Mouse (Mus musculus): Measurements from ENCODE around the gene Ofd1. TPM values are rescaled to one million over a fixed set of nuclear protein-coding genes. Genes with fewer than 3 reads are reported as not detected.

Ofd1 gene
- polyA plus RNA-seq, 1 experiment = 1.9 TPM

GRCm38 (mm10) chrX:166407865-166408264 is 32.6 kb downstream of the Ofd1 start:
- DNase-seq = no peak
- TF ChIP-seq CTCF (IDR thresholded peaks at IDR 0.05; ENCODE audit: borderline replicate concordance, control insufficient read depth, extremely low read depth, insufficient read depth, low read length, poor library complexity) = no peak
- TF ChIP-seq POLR2A (IDR thresholded peaks at IDR 0.05; ENCODE audit: control insufficient read depth, extremely low read depth, insufficient read depth, low read length, poor library complexity) = no peak
- Histone ChIP-seq H3K4me3 (ENCODE audit: control insufficient read depth, insufficient read depth, low read length) (no peak overlapping the region), H3K27me3 (ENCODE audit: control insufficient read depth, insufficient read depth, low read length) (no peaks in the 10 kb centered on the region), H3K4me1 (replicated peaks; ENCODE audit: control insufficient read depth, insufficient read depth, low read length) (no peaks in the 10 kb centered on the region), H3K27ac (ENCODE audit: control insufficient read depth, insufficient read depth, low read length) (no peak overlapping the region), H3K36me3 (ENCODE audit: control insufficient read depth, insufficient read depth, low read length) (peaks cover 9% of the 10 kb centered on the region; the same call in 1 of the 2 replicates)

DNA sequence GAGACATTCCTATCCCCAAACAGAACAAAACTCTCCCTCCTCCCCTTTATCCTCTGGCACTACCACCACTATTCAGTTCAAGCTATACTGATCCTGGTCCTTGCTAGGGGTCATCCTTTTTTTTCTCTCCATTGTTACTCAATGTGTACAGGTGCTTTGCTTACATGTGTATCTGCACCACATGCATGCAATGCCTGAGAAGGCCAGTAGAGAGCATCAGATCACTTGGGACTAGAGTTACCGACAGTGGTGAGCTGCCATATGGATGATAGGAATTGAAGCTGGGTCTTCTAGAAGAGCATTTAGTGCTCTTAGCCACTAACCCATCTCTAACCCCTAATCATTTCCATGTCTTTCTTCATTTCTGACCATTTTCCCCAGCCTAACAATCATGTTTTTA is 46.8 kb downstream of the Ofd1 start:
- 96% methylated on average over 1 of the region's 1 CpGs for WGBS
- no peaks in the 10 kb centered on the region for H3K36me3 ChIP-seq (ENCODE audit: control insufficient read depth, insufficient read depth, low read length)
- H3K4me3 ChIP-seq (ENCODE audit: control insufficient read depth, insufficient read depth, low read length) = no peak overlapping the region
- DNase-seq = peak; percentile 6
- H3K27ac ChIP-seq (ENCODE audit: control insufficient read depth, insufficient read depth, low read length) = no peak overlapping the region
- TF ChIP-seq POLR2A (IDR thresholded peaks at IDR 0.05; ENCODE audit: control insufficient read depth, extremely low read depth, insufficient read depth, low read length, poor library complexity) (no peak), CTCF (IDR thresholded peaks at IDR 0.05; ENCODE audit: borderline replicate concordance, control insufficient read depth, extremely low read depth, insufficient read depth, low read length, poor library complexity) (no peak)
- H3K4me1 ChIP-seq (replicated peaks; ENCODE audit: control insufficient read depth, insufficient read depth, low read length) = no peaks in the 10 kb centered on the region
- no peaks in the 10 kb centered on the region for H3K27me3 ChIP-seq (ENCODE audit: control insufficient read depth, insufficient read depth, low read length)

- 95% methylated on average over 6 of the region's 6 CpGs for WGBS
- H3K27ac ChIP-seq (ENCODE audit: control insufficient read depth, insufficient read depth, low read length) = no peak overlapping the region
- H3K36me3 ChIP-seq (ENCODE audit: control insufficient read depth, insufficient read depth, low read length) = no peaks in the 10 kb centered on the region
- no peak for DNase-seq
- H3K27me3 ChIP-seq (ENCODE audit: control insufficient read depth, insufficient read depth, low read length) = no peaks in the 10 kb centered on the region
- TF ChIP-seq POLR2A (IDR thresholded peaks at IDR 0.05; ENCODE audit: control insufficient read depth, extremely low read depth, insufficient read depth, low read length, poor library complexity) (no peak), CTCF (IDR thresholded peaks at IDR 0.05; ENCODE audit: borderline replicate concordance, control insufficient read depth, extremely low read depth, insufficient read depth, low read length, poor library complexity) (no peak)
- H3K4me1 ChIP-seq (replicated peaks; ENCODE audit: control insufficient read depth, insufficient read depth, low read length) = no peaks in the 10 kb centered on the region
- no peak overlapping the region for H3K4me3 ChIP-seq (ENCODE audit: control insufficient read depth, insufficient read depth, low read length)
Measured at GRCm38 (mm10) chrX:166386656-166387055, 53.8 kb downstream of the Ofd1 start.

DNA sequence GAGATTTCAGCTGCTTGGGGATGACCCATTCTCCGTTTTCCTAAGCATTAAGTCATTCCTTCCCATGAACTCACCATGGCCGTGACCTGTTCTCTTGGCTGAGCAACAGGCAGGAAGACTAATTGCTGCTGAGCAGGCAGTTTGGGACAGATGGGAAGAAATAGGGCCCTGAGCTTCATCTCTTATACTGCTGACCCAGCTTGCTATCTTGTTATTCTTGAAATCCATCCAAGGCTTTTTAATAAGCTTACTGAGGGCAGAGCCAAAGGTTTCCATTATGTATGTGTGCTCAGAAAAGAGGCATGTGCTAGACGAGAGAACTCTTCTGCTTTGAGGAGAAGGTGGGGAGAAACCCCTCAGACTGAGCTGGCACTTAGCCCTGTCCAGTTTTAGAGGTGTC is 55.6 kb downstream of the Ofd1 start:
- H3K27me3 ChIP-seq (ENCODE audit: control insufficient read depth, insufficient read depth, low read length) = no peaks in the 10 kb centered on the region
- no peak for DNase-seq
- no peaks in the 10 kb centered on the region for H3K4me1 ChIP-seq (replicated peaks; ENCODE audit: control insufficient read depth, insufficient read depth, low read length)
- H3K27ac ChIP-seq (ENCODE audit: control insufficient read depth, insufficient read depth, low read length) = no peak overlapping the region
- 90% methylated on average over 3 of the region's 3 CpGs for WGBS
- H3K36me3 ChIP-seq (ENCODE audit: control insufficient read depth, insufficient read depth, low read length) = no peaks in the 10 kb centered on the region
- TF ChIP-seq CTCF (IDR thresholded peaks at IDR 0.05; ENCODE audit: borderline replicate concordance, control insufficient read depth, extremely low read depth, insufficient read depth, low read length, poor library complexity) = no peak
- TF ChIP-seq POLR2A (IDR thresholded peaks at IDR 0.05; ENCODE audit: control insufficient read depth, extremely low read depth, insufficient read depth, low read length, poor library complexity) = no peak
- H3K4me3 ChIP-seq (ENCODE audit: control insufficient read depth, insufficient read depth, low read length) = no peak overlapping the region

- Histone ChIP-seq H3K36me3 (ENCODE audit: control insufficient read depth, insufficient read depth, low read length) (no peaks in the 10 kb centered on the region), H3K4me1 (replicated peaks; ENCODE audit: control insufficient read depth, insufficient read depth, low read length) (no peaks in the 10 kb centered on the region), H3K4me3 (ENCODE audit: control insufficient read depth, insufficient read depth, low read length) (no peak overlapping the region), H3K27me3 (ENCODE audit: control insufficient read depth, insufficient read depth, low read length) (no peaks in the 10 kb centered on the region), H3K27ac (ENCODE audit: control insufficient read depth, insufficient read depth, low read length) (no peak overlapping the region)
- DNase-seq = no peak
- TF ChIP-seq CTCF (IDR thresholded peaks at IDR 0.05; ENCODE audit: borderline replicate concordance, control insufficient read depth, extremely low read depth, insufficient read depth, low read length, poor library complexity) = no peak
- TF ChIP-seq POLR2A (IDR thresholded peaks at IDR 0.05; ENCODE audit: control insufficient read depth, extremely low read depth, insufficient read depth, low read length, poor library complexity) = no peak
- 84% methylated on average over 2 of the region's 2 CpGs for WGBS
Measured at GRCm38 (mm10) chrX:166383606-166384005, 56.9 kb downstream of the Ofd1 start.

GRCm38 (mm10) chrX:166378652-166379051 is 61.9 kb downstream of the Ofd1 start:
- 96% methylated on average over 5 of the region's 5 CpGs for WGBS
- DNase-seq = no peak
- Histone ChIP-seq H3K27ac (ENCODE audit: control insufficient read depth, insufficient read depth, low read length) (no peak overlapping the region), H3K4me3 (ENCODE audit: control insufficient read depth, insufficient read depth, low read length) (no peak overlapping the region), H3K4me1 (replicated peaks; ENCODE audit: control insufficient read depth, insufficient read depth, low read length) (no peaks in the 10 kb centered on the region), H3K27me3 (ENCODE audit: control insufficient read depth, insufficient read depth, low read length) (no peaks in the 10 kb centered on the region), H3K36me3 (ENCODE audit: control insufficient read depth, insufficient read depth, low read length) (no peaks in the 10 kb centered on the region)
- TF ChIP-seq POLR2A (IDR thresholded peaks at IDR 0.05; ENCODE audit: control insufficient read depth, extremely low read depth, insufficient read depth, low read length, poor library complexity) (no peak), CTCF (IDR thresholded peaks at IDR 0.05; ENCODE audit: borderline replicate concordance, control insufficient read depth, extremely low read depth, insufficient read depth, low read length, poor library complexity) (no peak)

- DNase-seq = no peak
- 48% methylated on average over 9 of the region's 9 CpGs for WGBS
- no peak overlapping the region for H3K4me3 ChIP-seq (ENCODE audit: control insufficient read depth, insufficient read depth, low read length)
Measured at GRCm38 (mm10) chrX:166376681-166377328, 63.7 kb downstream of the Ofd1 start.

More at GRCm38 (mm10) chrX:166376681-166377328, 63.7 kb downstream of the Ofd1 start:
- TF ChIP-seq POLR2A (IDR thresholded peaks at IDR 0.05; ENCODE audit: control insufficient read depth, extremely low read depth, insufficient read depth, low read length, poor library complexity) = no peak
- TF ChIP-seq CTCF (IDR thresholded peaks at IDR 0.05; ENCODE audit: borderline replicate concordance, control insufficient read depth, extremely low read depth, insufficient read depth, low read length, poor library complexity) = no peak
- H3K4me1 ChIP-seq (replicated peaks; ENCODE audit: control insufficient read depth, insufficient read depth, low read length) = no peaks in the 10 kb centered on the region
- H3K36me3 ChIP-seq (ENCODE audit: control insufficient read depth, insufficient read depth, low read length) = no peaks in the 10 kb centered on the region
- no peak overlapping the region for H3K27ac ChIP-seq (ENCODE audit: control insufficient read depth, insufficient read depth, low read length)
- H3K27me3 ChIP-seq (ENCODE audit: control insufficient read depth, insufficient read depth, low read length) = no peaks in the 10 kb centered on the region

Measured in thymus, adult 2 months (tissue).